Mouse (Mus musculus) embryonic facial prominence, embryonic 12.5 days (tissue): ENCODE results near the gene Eif6. TPM values are rescaled to one million over a fixed set of nuclear protein-coding genes. Genes with fewer than 3 reads are reported as not detected.

ENCODE experiments used
- ATAC-seq: fragments of 200-750 bp; cut with Nextera tagmentation; 2 replicates; pipeline ENCODE4 v1.8.0; 2017; ENCODE audit not compliant: insufficient number of reproducible peaks, insufficient read depth, low FRiP score, low TSS enrichment
- H3K27ac ChIP-seq: fragments of 300-500 bp; sonication (generic); 2 replicates; pipeline ENCODE4 v1.5.1; 2016; ENCODE audit warnings: mild to moderate bottlenecking
- H3K27me3 ChIP-seq: fragments of 300-500 bp; sonication (generic); 2 replicates; pipeline ENCODE4 v1.6.1; 2016; ENCODE audit warnings: mild to moderate bottlenecking, moderate library complexity
- H3K36me3 ChIP-seq: fragments of 300-500 bp; sonication (generic); 2 replicates; pipeline ENCODE4 v1.6.1; 2016; ENCODE audit warnings: mild to moderate bottlenecking
- H3K4me1 ChIP-seq: fragments of 300-500 bp; sonication (generic); 2 replicates; pipeline ENCODE4 v1.6.1; 2016
- H3K4me2 ChIP-seq: fragments of 300-500 bp; sonication (generic); replicated peaks from 2 replicates; pipeline ENCODE4 v1.6.1; 2016; ENCODE audit warnings: mild to moderate bottlenecking, moderate library complexity
- H3K4me3 ChIP-seq: fragments of 300-500 bp; sonication (generic); 2 replicates; pipeline ENCODE4 v1.5.1; 2016; ENCODE audit warnings: mild to moderate bottlenecking
- H3K9ac ChIP-seq: fragments of 300-500 bp; sonication (generic); 2 replicates; pipeline ENCODE4 v1.6.1; 2016; ENCODE audit warnings: mild to moderate bottlenecking, moderate library complexity
- H3K9me3 ChIP-seq: fragments of 300-500 bp; sonication (generic); 2 replicates; pipeline ENCODE4 v1.6.1; 2016; ENCODE audit warnings: mild to moderate bottlenecking, moderate library complexity
- WGBS: fragments of 180-500 bp; shearing (Covaris S2); methylation state at CpG from one replicate; pipeline ENCODE4 v1.1.7; 2016; 5-methylcytosine and 5-hydroxymethylcytosine counted together
- polyA plus RNA-seq: library from polyadenylated mRNA; unstranded; fragments of >200 nt; fragmentation: Nextera tagmentation; extraction: Ambion mirVana; gene quantifications from 2 replicates; pipeline ENCODE4 v1.2.1, GENCODE M21; 2016

Eif6 gene
- polyA plus RNA-seq, 1 experiment from 2014 or later: 188 TPM

- Histone ChIP-seq H3K27ac (no peak overlapping the region), H3K9me3 (no peaks in the 10 kb centered on the region), H3K4me1 (peaks cover 4% of the 10 kb centered on the region; the same call in 1 of the 2 replicates), H3K27me3 (peaks cover 26% of the 10 kb centered on the region), H3K36me3 (no peaks in the 10 kb centered on the region), H3K4me2 (no peak overlapping the region), H3K4me3 (no peak overlapping the region), H3K9ac (no peak overlapping the region)
- WGBS: 79% methylated on average over 3 of the region's 3 CpGs
- no peak for ATAC-seq
Measured at GRCm38 (mm10) chr2:155779506-155779905, 47.2 kb downstream of the Eif6 start.

GRCm38 (mm10) chr2:155779066-155779465, 47.7 kb downstream of the Eif6 start:
- Histone ChIP-seq H3K27me3 (peaks cover 30% of the 10 kb centered on the region), H3K36me3 (no peaks in the 10 kb centered on the region), H3K4me2 (no peak overlapping the region), H3K9ac (no peak overlapping the region), H3K4me3 (no peak overlapping the region), H3K9me3 (no peaks in the 10 kb centered on the region), H3K27ac (no peak overlapping the region), H3K4me1 (peaks cover 4% of the 10 kb centered on the region; the same call in 1 of the 2 replicates)
- 62% methylated on average over 7 of the region's 7 CpGs for WGBS
- ATAC-seq: no peak

- Histone ChIP-seq H3K27ac (no peak overlapping the region), H3K9me3 (no peaks in the 10 kb centered on the region), H3K9ac (no peak overlapping the region), H3K4me2 (no peak overlapping the region), H3K4me1 (peaks cover 4% of the 10 kb centered on the region; the same call in 1 of the 2 replicates), H3K27me3 (peaks cover 41% of the 10 kb centered on the region), H3K36me3 (no peaks in the 10 kb centered on the region), H3K4me3 (no peak overlapping the region)
- no peak for ATAC-seq
- WGBS: 69% methylated on average over 6 of the region's 6 CpGs
Measured at GRCm38 (mm10) chr2:155778004-155778403, 48.7 kb downstream of the Eif6 start.

- H3K4me1 ChIP-seq: peaks cover 4% of the 10 kb centered on the region; the same call in 1 of the 2 replicates
- no peaks in the 10 kb centered on the region for H3K9me3 ChIP-seq
- ATAC-seq: no peak
- 70% methylated on average over 4 of the region's 4 CpGs for WGBS
- H3K27me3 ChIP-seq: peaks cover 45% of the 10 kb centered on the region
- H3K36me3 ChIP-seq: no peaks in the 10 kb centered on the region
- no peak overlapping the region for H3K4me2 ChIP-seq
- H3K27ac ChIP-seq: no peak overlapping the region
- no peak overlapping the region for H3K4me3 ChIP-seq
- no peak overlapping the region for H3K9ac ChIP-seq
Measured at GRCm38 (mm10) chr2:155777688-155777985, 49.1 kb downstream of the Eif6 start.

GRCm38 (mm10) chr2:155776824-155777687, 49.7 kb downstream of the Eif6 start:
- Histone ChIP-seq H3K4me2 (no peak overlapping the region), H3K27me3 (peaks cover 45% of the 10 kb centered on the region)
- WGBS: 68% methylated on average over 10 of the region's 10 CpGs

GRCm38 (mm10) chr2:155775685-155776263, 51.0 kb downstream of the Eif6 start:
- peaks cover 45% of the 10 kb centered on the region for H3K27me3 ChIP-seq
- no peak overlapping the region for H3K27ac ChIP-seq
- H3K9ac ChIP-seq: 0 out of 2 replicates have a peak overlapping the region, but pooled peaks have one; percentile 27
- no peaks in the 10 kb centered on the region for H3K9me3 ChIP-seq
- peak; percentile 73; the same call in 1 of the 2 replicates for ATAC-seq
- WGBS: under 1% methylated on average over 44 of the region's 44 CpGs
- no peaks in the 10 kb centered on the region for H3K36me3 ChIP-seq
- H3K4me1 ChIP-seq: peaks cover 4% of the 10 kb centered on the region; the same call in 1 of the 2 replicates
- peak overlapping the region; percentile 47 for H3K4me3 ChIP-seq
- H3K4me2 ChIP-seq: peak overlapping the region; percentile 92

More at GRCm38 (mm10) chr2:155776824-155777687, 49.7 kb downstream of the Eif6 start:
- Histone ChIP-seq H3K4me3 (no peak overlapping the region), H3K9me3 (no peaks in the 10 kb centered on the region), H3K27ac (no peak overlapping the region), H3K36me3 (no peaks in the 10 kb centered on the region), H3K4me1 (peaks cover 4% of the 10 kb centered on the region; the same call in 1 of the 2 replicates), H3K9ac (no peak overlapping the region)
- no peak for ATAC-seq

GRCm38 (mm10) chr2:155774927-155775684, 51.6 kb downstream of the Eif6 start, which contains the start of gene Mmp24:
TSS of gene Mmp24 (plus strand) at chr2:155775342.
- 2% methylated on average over 62 of the region's 100 CpGs for whole genome bisulfite sequencing
- Histone ChIP-seq H3K4me1 (peaks cover 4% of the 10 kb centered on the region; the same call in 1 of the 2 replicates), H3K4me3 (peak within 1 kb of the TSS; percentile 47), H3K9ac (0 out of 2 replicates have a peak within 1 kb of the TSS, but pooled peaks have one; percentile 27), H3K27ac (no peak within 1 kb of the TSS), H3K9me3 (no peaks in the 10 kb centered on the region), H3K4me2 (peak within 1 kb of the TSS; percentile 92), H3K36me3 (no peaks in the 10 kb centered on the region), H3K27me3 (peaks cover 45% of the 10 kb centered on the region)
- ATAC-seq: no peak

GRCm38 (mm10) chr2:155774261-155774926, 52.3 kb downstream of the Eif6 start:
- H3K4me2 ChIP-seq: peak overlapping the region; percentile 92
- H3K27me3 ChIP-seq: peaks cover 45% of the 10 kb centered on the region

GRCm38 (mm10) chr2:155773664-155774063, 53.1 kb downstream of the Eif6 start:
- no peak overlapping the region for H3K9ac ChIP-seq
- no peak overlapping the region for H3K4me3 ChIP-seq
- peaks cover 45% of the 10 kb centered on the region for H3K27me3 ChIP-seq
- H3K4me1 ChIP-seq: peaks cover 4% of the 10 kb centered on the region; the same call in 1 of the 2 replicates
- no peak for ATAC-seq
- 68% methylated on average over 4 of the region's 4 CpGs for WGBS
- H3K27ac ChIP-seq: no peak overlapping the region
- H3K36me3 ChIP-seq: no peaks in the 10 kb centered on the region
- H3K4me2 ChIP-seq: no peak overlapping the region
- H3K9me3 ChIP-seq: no peaks in the 10 kb centered on the region

More at GRCm38 (mm10) chr2:155774261-155774926, 52.3 kb downstream of the Eif6 start:
- H3K4me3 ChIP-seq: peak overlapping the region; percentile 47; the same call in 1 of the 2 replicates
- no peak overlapping the region for H3K9ac ChIP-seq
- H3K27ac ChIP-seq: no peak overlapping the region
- no peaks in the 10 kb centered on the region for H3K9me3 ChIP-seq
- 59% methylated on average over 11 of the region's 11 CpGs for WGBS
- no peaks in the 10 kb centered on the region for H3K36me3 ChIP-seq
- peaks cover 4% of the 10 kb centered on the region; the same call in 1 of the 2 replicates for H3K4me1 ChIP-seq
- no peak for ATAC-seq
